ENCODE assay signal across 9 mouse cellular contexts in genomic region chr7:92027049-92027448, GRCm38 (mm10).
A peak's percentile ranks its signal among the peaks of the same experiment; 100 is the strongest.
DNase-seq lines count a peak whose midpoint lies in the region; ATAC-seq lines count a peak whose summit lies in the region.
"Had no signal": no experiment of that assay in that cellular context is flagged by ENCODE, and none has a peak within 500 bp of the region (broad histone marks: within the 10 kb centered on the region; RNA-seq: fewer than 3 reads in every experiment).

No protein-coding gene starts in this region.

- H3K4me1 ChIP-seq in heart, embryonic 10.5 days = no peaks in the 10 kb centered on the region

- no peak overlapping the region for H3K27ac ChIP-seq in heart, embryonic 10.5 days
- H3K27ac ChIP-seq: macrophage had no signal

- H3K36me3 ChIP-seq in heart, embryonic 10.5 days = no peaks in the 10 kb centered on the region

- no peak overlapping the region for H3K4me3 ChIP-seq in heart, embryonic 10.5 days

- no peaks in the 10 kb centered on the region for H3K9me3 ChIP-seq in heart, embryonic 10.5 days

- intact Hi-C loops in heart, postnatal 36 days (cut with DNase I) = no loop called here

- ATAC-seq in megakaryocyte-erythroid progenitor cell, adult 5-6 weeks (replicated peaks; ENCODE audit: low FRiP score, low TSS enrichment, poor library complexity, severe bottlenecking) = peak; percentile 78

- no peaks in the 10 kb centered on the region for H3K27me3 ChIP-seq in heart, embryonic 10.5 days (ENCODE audit: insufficient read depth, poor library complexity, severe bottlenecking)

- 39% methylated on average over 7 of the region's 7 CpGs for WGBS in heart, embryonic 10.5 days

- DNase-seq in heart, embryonic 10.5 days (ENCODE audit: low spot score) = peak; percentile 79
- no peak for DNase-seq in heart, adult 9 months (ENCODE audit: low spot score in 2 of 2)
- peak; percentile 67 to 89 for DNase-seq in adrenal gland, adult (ENCODE audit: inconsistent age in 2 of 2, low spot score in 1 of 2)
- DNase-seq in cerebellum, postnatal 4 days (ENCODE audit: low spot score in 2 of 2) = peak; percentile 68 to 72
- peak; percentile 9 to 51 for DNase-seq in heart, postnatal 36 days
- peak; percentile 41 to 87 for DNase-seq in layer of hippocampus, postnatal 25 days (ENCODE audit: extremely low spot score in 1 of 2, low spot score in 1 of 2)
- DNase-seq in spleen, postnatal 4 days (ENCODE audit: low spot score in 2 of 2) = peak; percentile 17 to 74

Comparison
In these comparisons a context has a peak if more than half of its experiments do, and no peak if none do; other contexts are left out.
1. DNase-seq: peak in heart, embryonic 10.5 days (single experiment), adrenal gland, adult (2 of 2), cerebellum, postnatal 4 days (2 of 2), heart, postnatal 36 days (2 of 2), layer of hippocampus, postnatal 25 days (2 of 2) and spleen, postnatal 4 days (2 of 2); none in heart, adult 9 months (0 of 2).